Mouse (Mus musculus) forebrain, embryonic 12.5 days (tissue): Measurements from ENCODE around the gene Arrdc1. TPM values are rescaled to one million over a fixed set of nuclear protein-coding genes. Genes with fewer than 3 reads are reported as not detected.
A peak's percentile ranks its signal among the peaks of the same experiment; 100 is the strongest.
"Not testable (repeated sequence)": the region's sequence is repeated elsewhere in the genome, so short reads cannot be mapped to it uniquely, and the experiment has no call there.

ENCODE experiments used
- ATAC-seq: fragments of 200-750 bp; cut with Nextera tagmentation; 2 replicates; pipeline ENCODE4 v1.8.0; 2017; ENCODE audit warnings: moderate TSS enrichment; ENCODE audit not compliant: low FRiP score
- H3K27ac ChIP-seq: fragments of 300-500 bp; sonication (generic); 2 replicates; pipeline ENCODE4 v1.5.1; 2016; ENCODE audit warnings: mild to moderate bottlenecking
- H3K27me3 ChIP-seq: fragments of 300-500 bp; sonication (generic); 2 replicates; pipeline ENCODE4 v1.6.1; 2016; ENCODE audit warnings: mild to moderate bottlenecking
- H3K36me3 ChIP-seq: fragments of 300-500 bp; sonication (generic); replicated peaks from 2 replicates; pipeline ENCODE4 v1.6.1; 2016; ENCODE audit warnings: mild to moderate bottlenecking
- H3K4me1 ChIP-seq: fragments of 300-500 bp; sonication (generic); 2 replicates; pipeline ENCODE4 v1.6.1; 2016
- H3K4me2 ChIP-seq: fragments of 300-500 bp; sonication (generic); 2 replicates; pipeline ENCODE4 v1.6.1; 2016; ENCODE audit warnings: mild to moderate bottlenecking, moderate library complexity
- H3K4me3 ChIP-seq: fragments of 300-500 bp; sonication (generic); replicated peaks from 2 replicates; pipeline ENCODE4 v1.5.1; 2016; ENCODE audit warnings: mild to moderate bottlenecking
- H3K9ac ChIP-seq: fragments of 300-500 bp; sonication (generic); 2 replicates; pipeline ENCODE4 v1.6.1; 2016; ENCODE audit warnings: mild to moderate bottlenecking
- H3K9me3 ChIP-seq: fragments of 300-500 bp; sonication (generic); 2 replicates; pipeline ENCODE4 v1.6.1; 2016
- WGBS: fragments of 180-500 bp; shearing (Covaris S2); methylation state at CpG from one replicate; pipeline ENCODE4 v1.1.7; 2016; 5-methylcytosine and 5-hydroxymethylcytosine counted together
- polyA plus RNA-seq: library from polyadenylated mRNA; unstranded; fragments of >200 nt; fragmentation: Nextera tagmentation; extraction: Ambion mirVana; gene quantifications from 2 replicates; pipeline ENCODE4 v1.2.1, GENCODE M21; 2016

Arrdc1 gene
- polyA plus RNA-seq, 1 experiment from 2014 or later = 15.2 TPM

- 44% methylated on average over 2 of the region's 2 CpGs for WGBS
- H3K4me2 ChIP-seq, H3K27ac ChIP-seq, H3K9ac ChIP-seq, H3K27me3 ChIP-seq, H3K4me1 ChIP-seq, ATAC-seq, H3K9me3 ChIP-seq, H3K4me3 ChIP-seq, H3K36me3 ChIP-seq: not testable (repeated sequence)
These were observed 9.3 kb upstream of the Arrdc1 start for GRCm38 (mm10) chr2:24944304-24944703.

GRCm38 (mm10) chr2:24942092-24942491 is 7.0 kb upstream of the Arrdc1 start:
- H3K9ac ChIP-seq = no peak overlapping the region
- WGBS = 81% methylated on average over 4 of the region's 4 CpGs
- ATAC-seq = no peak
- no peak overlapping the region for H3K4me3 ChIP-seq
- H3K4me1 ChIP-seq = no peaks in the 10 kb centered on the region
- no peaks in the 10 kb centered on the region for H3K9me3 ChIP-seq
- H3K4me2 ChIP-seq = no peak overlapping the region
- no peaks in the 10 kb centered on the region; the same call in 1 of the 2 replicates for H3K27me3 ChIP-seq
- no peak overlapping the region for H3K27ac ChIP-seq
- no peaks in the 10 kb centered on the region for H3K36me3 ChIP-seq

GRCm38 (mm10) chr2:24934441-24934963 is 550 bp downstream of the Arrdc1 start:
- Histone ChIP-seq H3K9me3 (no peaks in the 10 kb centered on the region), H3K36me3 (no peaks in the 10 kb centered on the region), H3K4me2 (peak overlapping the region; percentile 95), H3K27ac (no peak overlapping the region), H3K4me3 (peak overlapping the region; percentile 61), H3K27me3 (peaks cover 6% of the 10 kb centered on the region; the same call in 1 of the 2 replicates), H3K9ac (peak overlapping the region; percentile 71), H3K4me1 (peaks cover 15% of the 10 kb centered on the region)
- ATAC-seq = peak; percentile 69
- WGBS = 6% methylated on average over 19 of the region's 19 CpGs

- Histone ChIP-seq H3K9ac (no peak overlapping the region), H3K4me3 (no peak overlapping the region), H3K9me3 (no peaks in the 10 kb centered on the region), H3K4me2 (no peak overlapping the region), H3K4me1 (peaks cover 4% of the 10 kb centered on the region; the same call in 1 of the 2 replicates), H3K27me3 (peaks cover 6% of the 10 kb centered on the region; the same call in 1 of the 2 replicates), H3K36me3 (no peaks in the 10 kb centered on the region), H3K27ac (no peak overlapping the region)
- 92% methylated on average over 5 of the region's 5 CpGs for WGBS
- ATAC-seq = no peak
These were observed 5.5 kb downstream of the Arrdc1 start for GRCm38 (mm10) chr2:24929593-24929992.

GRCm38 (mm10) chr2:24929119-24929518 is 5.9 kb downstream of the Arrdc1 start:
- H3K27ac ChIP-seq = no peak overlapping the region
- 66% methylated on average over 2 of the region's 2 CpGs for WGBS
- 0 out of 2 replicates have a peak, but pooled peaks cover 6% of the 10 kb centered on the region for H3K27me3 ChIP-seq
- no peak overlapping the region for H3K4me3 ChIP-seq
- ATAC-seq = no peak
- H3K9me3 ChIP-seq = no peaks in the 10 kb centered on the region
- H3K36me3 ChIP-seq = no peaks in the 10 kb centered on the region
- H3K9ac ChIP-seq = no peak overlapping the region
- no peak overlapping the region for H3K4me2 ChIP-seq
- H3K4me1 ChIP-seq = peaks cover under 1% of the 10 kb centered on the region; the same call in 1 of the 2 replicates

- Histone ChIP-seq H3K36me3 (no peaks in the 10 kb centered on the region), H3K4me3 (no peak overlapping the region), H3K27me3 (no peaks in the 10 kb centered on the region), H3K4me2 (no peak overlapping the region), H3K9ac (no peak overlapping the region), H3K4me1 (no peaks in the 10 kb centered on the region), H3K9me3 (no peaks in the 10 kb centered on the region), H3K27ac (no peak overlapping the region)
- WGBS = 62% methylated on average over 4 of the region's 4 CpGs
- no peak for ATAC-seq
These were observed 7.1 kb downstream of the Arrdc1 start for GRCm38 (mm10) chr2:24927810-24928479.

- H3K4me1 ChIP-seq = no peaks in the 10 kb centered on the region
- H3K9ac ChIP-seq = no peak overlapping the region
- no peak overlapping the region for H3K4me3 ChIP-seq
- H3K27me3 ChIP-seq = no peaks in the 10 kb centered on the region
- WGBS = 81% methylated on average over 7 of the region's 7 CpGs
- no peaks in the 10 kb centered on the region for H3K36me3 ChIP-seq
- no peak overlapping the region for H3K27ac ChIP-seq
- ATAC-seq = no peak
- no peaks in the 10 kb centered on the region for H3K9me3 ChIP-seq
- H3K4me2 ChIP-seq = no peak overlapping the region
These were observed 8.1 kb downstream of the Arrdc1 start for GRCm38 (mm10) chr2:24926965-24927358.

GRCm38 (mm10) chr2:24926345-24926964 is 8.6 kb downstream of the Arrdc1 start:
- Histone ChIP-seq H3K36me3 (no peaks in the 10 kb centered on the region), H3K4me3 (no peak overlapping the region), H3K4me1 (no peaks in the 10 kb centered on the region), H3K27ac (no peak overlapping the region), H3K9ac (no peak overlapping the region), H3K27me3 (no peaks in the 10 kb centered on the region), H3K9me3 (no peaks in the 10 kb centered on the region), H3K4me2 (no peak overlapping the region)
- no peak for ATAC-seq
- WGBS = 84% methylated on average over 9 of the region's 9 CpGs

GRCm38 (mm10) chr2:24925284-24925683 is 9.8 kb downstream of the Arrdc1 start:
- H3K4me2 ChIP-seq = no peak overlapping the region

GRCm38 (mm10) chr2:24923561-24923960 is 11.5 kb downstream of the Arrdc1 start:
- H3K9ac ChIP-seq = no peak overlapping the region
- ATAC-seq = no peak
- H3K36me3 ChIP-seq = no peaks in the 10 kb centered on the region
- H3K4me2 ChIP-seq = no peak overlapping the region
- no peaks in the 10 kb centered on the region for H3K4me1 ChIP-seq
- WGBS = 59% methylated on average over 2 of the region's 2 CpGs
- no peak overlapping the region for H3K27ac ChIP-seq
- H3K4me3 ChIP-seq = no peak overlapping the region
- no peaks in the 10 kb centered on the region for H3K9me3 ChIP-seq
- H3K27me3 ChIP-seq = no peaks in the 10 kb centered on the region

More at GRCm38 (mm10) chr2:24925284-24925683, 9.8 kb downstream of the Arrdc1 start:
- Histone ChIP-seq H3K36me3 (no peaks in the 10 kb centered on the region), H3K9me3 (no peaks in the 10 kb centered on the region), H3K27ac (no peak overlapping the region), H3K4me3 (no peak overlapping the region), H3K4me1 (no peaks in the 10 kb centered on the region), H3K9ac (no peak overlapping the region), H3K27me3 (no peaks in the 10 kb centered on the region)
- no peak for ATAC-seq
- WGBS = 85% methylated on average over 8 of the region's 8 CpGs

GRCm38 (mm10) chr2:24919839-24920175 is 15.2 kb downstream of the Arrdc1 start:
- peak; percentile 48; the same call in 1 of the 2 replicates for ATAC-seq
- H3K27ac ChIP-seq = peak overlapping the region; percentile 97
- WGBS = 10% methylated on average over 8 of the region's 8 CpGs

GRCm38 (mm10) chr2:24918930-24919838 is 15.9 kb downstream of the Arrdc1 start, which contains the start of gene Ehmt1:
Ehmt1 (minus strand) TSS chr2:24919614.
- under 1% methylated on average over 59 of the region's 112 CpGs for WGBS
- no peaks in the 10 kb centered on the region for H3K36me3 ChIP-seq
- no peaks in the 10 kb centered on the region for H3K27me3 ChIP-seq
- H3K27ac ChIP-seq = peak within 1 kb of the TSS; percentile 97
- no peaks in the 10 kb centered on the region for H3K9me3 ChIP-seq
- H3K4me2 ChIP-seq = peak within 1 kb of the TSS; percentile 60
- peak; percentile 99 for ATAC-seq
- peak within 1 kb of the TSS; percentile 97 for H3K4me3 ChIP-seq
- H3K9ac ChIP-seq = peak within 1 kb of the TSS; percentile 98
- peaks cover 10% of the 10 kb centered on the region for H3K4me1 ChIP-seq

More at GRCm38 (mm10) chr2:24919839-24920175, 15.2 kb downstream of the Arrdc1 start:
- Histone ChIP-seq H3K36me3 (no peaks in the 10 kb centered on the region), H3K9me3 (no peaks in the 10 kb centered on the region), H3K9ac (peak overlapping the region; percentile 98), H3K27me3 (no peaks in the 10 kb centered on the region), H3K4me2 (peak overlapping the region; percentile 60), H3K4me1 (peaks cover 10% of the 10 kb centered on the region), H3K4me3 (peak overlapping the region; percentile 97)
